Mouse (Mus musculus) gastrocnemius, postnatal 4 days (tissue): ENCODE measurements at regions not wholly inside any gene's neighbourhood (a gene's known extent, or its start where the extent isn't known, plus 50 kb on each side); places are given as distances from the start of the nearest gene placed in this dataset.

ENCODE experiments used
- DNase-seq, 2 experiments: peaks; one replicate each; pipeline ENCODE4 v3.0.0; 2021 to 2022; ENCODE audit warnings: low spot score in 2 of 2, mixed read lengths in 2 of 2

DNA sequence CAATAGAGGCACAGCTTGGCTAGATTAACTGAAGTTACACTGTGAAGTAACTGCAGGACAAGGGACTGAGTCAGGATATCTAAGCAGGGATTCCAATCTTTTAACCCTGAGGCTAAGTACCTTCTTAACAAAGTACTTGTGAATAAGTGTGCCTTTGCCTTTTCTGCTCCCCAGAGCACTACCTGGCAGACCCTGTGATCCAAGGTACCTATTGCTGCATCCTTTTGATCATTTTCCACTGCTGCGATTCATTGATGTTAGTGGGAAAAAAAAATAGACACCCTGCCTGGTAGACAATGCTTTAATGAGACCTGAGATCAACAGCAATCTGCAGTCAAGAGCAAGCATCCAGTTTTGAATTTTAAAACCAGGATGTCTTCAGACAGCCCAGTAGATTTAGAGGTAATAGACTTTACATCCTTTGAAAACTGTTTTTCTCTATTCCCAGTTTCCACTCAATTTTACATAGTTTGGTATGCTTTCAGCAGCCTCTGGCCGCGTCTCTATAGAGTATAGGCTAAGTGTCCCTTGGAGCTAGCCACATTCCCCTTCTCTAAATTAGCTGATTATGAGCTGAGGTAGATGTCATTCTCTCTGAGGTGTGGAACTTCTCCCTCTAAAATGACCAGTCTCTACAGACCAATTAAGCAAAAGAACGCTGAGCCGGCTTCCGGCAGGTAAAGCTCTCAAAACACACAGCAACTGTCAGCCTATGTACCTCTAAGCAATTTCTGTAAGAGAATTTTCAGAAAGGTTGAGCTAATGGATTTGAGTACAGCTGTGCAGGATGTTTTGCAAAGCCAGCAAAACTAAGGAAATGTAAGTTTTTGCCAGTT lies 653.0 kb upstream of the G6pd2 start:
- no peak for DNase-seq

DNA sequence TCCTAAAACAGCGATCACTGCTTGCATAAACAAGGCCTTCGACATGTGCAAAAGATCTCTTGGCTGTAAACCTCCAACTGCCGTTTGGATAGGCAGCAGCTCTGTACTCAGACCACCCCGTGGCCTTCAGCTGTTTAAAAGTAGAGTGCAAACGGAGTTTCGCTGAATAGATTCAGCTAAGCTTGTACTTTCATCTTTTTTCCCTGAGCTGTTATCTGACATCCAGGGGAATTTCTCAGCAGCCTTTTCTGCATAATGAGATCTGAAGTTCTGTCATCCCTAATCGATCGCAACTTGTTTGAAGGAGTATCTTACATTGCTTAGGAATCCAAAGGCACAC lies 652.4 kb upstream of the G6pd2 start:
- DNase-seq, result peak in 1 of 2 experiments; percentile 14
